Mouse (Mus musculus) MEL (cell line): ENCODE measurements around the gene Lca5. TPM values are rescaled to one million over a fixed set of nuclear protein-coding genes. Genes with fewer than 3 reads are reported as not detected.

Source experiments
- DNase-seq: peaks from one replicate; pipeline ENCODE4 v3.0.0; 2011; ENCODE audit warnings: low read depth, low spot score
- H3K27ac ChIP-seq: 2 replicates; pipeline ENCODE4 v1.5.1; 2012; ENCODE audit warnings: low read depth, mild to moderate bottlenecking, control low read depth, low read length, moderate library complexity; ENCODE audit not compliant: control insufficient read depth
- H3K27me3 ChIP-seq, 2 experiments: fragments of 150-350 bp in 1 of 2; sonication (generic) in 1 of 2; 2 replicates each; pipeline ENCODE4 v1.6.1; 2012; ENCODE audit warnings: low read length in 2 of 2, mild to moderate bottlenecking in 2 of 2, improper control_type of control experiment in 1 of 2, moderate library complexity in 1 of 2; ENCODE audit not compliant: insufficient read depth in 2 of 2, control insufficient read depth in 1 of 2
- H3K36me3 ChIP-seq, 2 experiments: 2 replicates each; pipeline ENCODE4 v1.6.1; 2012 to 2014; ENCODE audit warnings: low read length in 2 of 2, improper control_type of control experiment in 1 of 2, inconsistent platforms in 1 of 2, mild to moderate bottlenecking in 1 of 2; ENCODE audit not compliant: insufficient read depth in 2 of 2, control insufficient read depth in 1 of 2
- H3K4me1 ChIP-seq, 2 experiments: fragments of 150-350 bp in 1 of 2; sonication (generic) in 1 of 2; 2 replicates each; pipeline ENCODE4 v1.6.1; 2012; ENCODE audit warnings: low read length in 2 of 2, improper control_type of control experiment in 1 of 2, mild to moderate bottlenecking in 1 of 2; ENCODE audit not compliant: insufficient read depth in 2 of 2, control insufficient read depth in 1 of 2
- H3K4me3 ChIP-seq, 2 experiments: fragments of 150-350 bp in 1 of 2; sonication (generic) in 1 of 2; 2 replicates each; pipeline ENCODE4 v1.5.1; 2012; ENCODE audit warnings: low read depth in 2 of 2, low read length in 2 of 2, mild to moderate bottlenecking in 2 of 2, moderate library complexity in 2 of 2, control low read depth in 1 of 2, improper control_type of control experiment in 1 of 2; ENCODE audit not compliant: control insufficient read depth in 1 of 2, insufficient read depth in 1 of 2
- H3K79me2 ChIP-seq: 2 replicates; pipeline ENCODE4 v1.6.1; 2012; ENCODE audit warnings: mild to moderate bottlenecking, low read length, moderate library complexity; ENCODE audit not compliant: control insufficient read depth, poor library complexity, insufficient read depth
- H3K9ac ChIP-seq: 2 replicates; pipeline ENCODE4 v1.6.1; 2012; ENCODE audit warnings: low read depth, mild to moderate bottlenecking, control low read depth, low read length, moderate library complexity; ENCODE audit not compliant: control insufficient read depth, poor library complexity, severe bottlenecking
- H3K9me3 ChIP-seq: fragments of 150-350 bp; sonication (generic); replicated peaks from 2 replicates; pipeline ENCODE4 v1.6.1; 2012; ENCODE audit warnings: mild to moderate bottlenecking, low read length, improper control_type of control experiment, moderate library complexity; ENCODE audit not compliant: insufficient read depth
- CHD1 ChIP-seq: IDR thresholded peaks from 2 replicates; pipeline ENCODE4 v1.6.1; 2012; ENCODE audit warnings: low read depth, mild to moderate bottlenecking, inconsistent platforms, low read length, improper control_type of control experiment
- CTCF ChIP-seq, 3 experiments: IDR thresholded peaks in 2 of 3; conservative IDR thresholded peaks in 1 of 3; 2 replicates each; pipeline ENCODE4 v1.5.1; 2011 to 2012; ENCODE audit warnings: low read length in 3 of 3, low read depth in 2 of 3, mild to moderate bottlenecking in 2 of 3, improper control_type of control experiment in 1 of 3, inconsistent platforms in 1 of 3, mixed read lengths in 1 of 3, moderate library complexity in 1 of 3; ENCODE audit not compliant: control insufficient read depth in 1 of 3, insufficient read depth in 1 of 3, poor library complexity in 1 of 3, severe bottlenecking in 1 of 3
- E2F4 ChIP-seq: IDR thresholded peaks from 2 replicates; pipeline ENCODE4 v1.6.1; 2011; ENCODE audit warnings: low read depth, low read length, improper control_type of control experiment, borderline replicate concordance
- ELF1 ChIP-seq: IDR thresholded peaks from 2 replicates; pipeline ENCODE4 v1.6.1; 2014; ENCODE audit warnings: low read depth, mild to moderate bottlenecking, inconsistent platforms, low read length, improper control_type of control experiment, moderate library complexity
- EP300 ChIP-seq, 2 experiments: IDR thresholded peaks; 2 replicates each; pipeline ENCODE4 v1.6.1; 2011; ENCODE audit warnings: improper control_type of control experiment in 2 of 2, low read length in 2 of 2, low read depth in 1 of 2, mild to moderate bottlenecking in 1 of 2
- GATA1 ChIP-seq: IDR thresholded peaks from 2 replicates; pipeline ENCODE4 v1.6.1; 2011; ENCODE audit warnings: low read depth, low read length, improper control_type of control experiment
- MAFK ChIP-seq: IDR thresholded peaks from 2 replicates; pipeline ENCODE4 v1.6.1; 2011; ENCODE audit warnings: low read depth, mild to moderate bottlenecking, low read length, improper control_type of control experiment, borderline replicate concordance
- MAX ChIP-seq: IDR thresholded peaks from 2 replicates; pipeline ENCODE4 v1.6.1; 2011; ENCODE audit warnings: low read length, improper control_type of control experiment
- MAZ ChIP-seq: IDR thresholded peaks from 2 replicates; pipeline ENCODE4 v1.6.1; 2012; ENCODE audit warnings: low read depth, mild to moderate bottlenecking, inconsistent platforms, low read length, improper control_type of control experiment
- MXI1 ChIP-seq: IDR thresholded peaks from 2 replicates; pipeline ENCODE4 v1.6.1; 2011; ENCODE audit warnings: mild to moderate bottlenecking, low read depth, low read length, improper control_type of control experiment
- MYB ChIP-seq: IDR thresholded peaks from 2 replicates; pipeline ENCODE4 v1.6.1; 2011; ENCODE audit warnings: mild to moderate bottlenecking, low read depth, low read length, improper control_type of control experiment
- MYC ChIP-seq: IDR thresholded peaks from 2 replicates; pipeline ENCODE4 v1.6.1; 2011; ENCODE audit warnings: low read depth, mild to moderate bottlenecking, low read length, improper control_type of control experiment, moderate library complexity
- NELFE ChIP-seq: IDR thresholded peaks from 2 replicates; pipeline ENCODE4 v1.6.1; 2011; ENCODE audit warnings: low read depth, low read length, improper control_type of control experiment
- NRF1 ChIP-seq: IDR thresholded peaks from 2 replicates; pipeline ENCODE4 v1.6.1; 2014; ENCODE audit warnings: low read depth, mild to moderate bottlenecking, inconsistent platforms, low read length, improper control_type of control experiment, moderate library complexity; ENCODE audit not compliant: poor library complexity, insufficient read depth, severe bottlenecking
- POLR2A ChIP-seq, 2 experiments: IDR thresholded peaks; 2 replicates each; pipeline ENCODE4 v1.6.1; 2011 to 2012; ENCODE audit warnings: low read length in 2 of 2, mild to moderate bottlenecking in 2 of 2, control low read depth in 1 of 2, improper control_type of control experiment in 1 of 2, low read depth in 1 of 2, moderate library complexity in 1 of 2; ENCODE audit not compliant: control insufficient read depth in 1 of 2, insufficient read depth in 1 of 2, poor library complexity in 1 of 2
- POLR2AphosphoS5 ChIP-seq: IDR thresholded peaks from 2 replicates; pipeline ENCODE4 v1.6.1; 2012; ENCODE audit warnings: low read depth, borderline replicate concordance, mild to moderate bottlenecking, inconsistent platforms, low read length, moderate library complexity, mixed read lengths
- TAL1 ChIP-seq: IDR thresholded peaks from 2 replicates; pipeline ENCODE4 v1.6.1; 2012; ENCODE audit warnings: mild to moderate bottlenecking, inconsistent platforms, low read length, moderate library complexity, mixed read lengths
- TBP ChIP-seq: IDR thresholded peaks from 2 replicates; pipeline ENCODE4 v1.8.0; 2011; ENCODE audit warnings: low read depth, low read length, improper control_type of control experiment
- TCF12 ChIP-seq: IDR thresholded peaks from 2 replicates; pipeline ENCODE4 v1.6.1; 2014; ENCODE audit warnings: low read depth, mild to moderate bottlenecking, inconsistent platforms, low read length, improper control_type of control experiment, moderate library complexity
- USF1 ChIP-seq: IDR thresholded peaks from 2 replicates; pipeline ENCODE4 v1.6.1; 2014; ENCODE audit warnings: low read depth, mild to moderate bottlenecking, inconsistent platforms, low read length, improper control_type of control experiment, moderate library complexity
- USF2 ChIP-seq, 2 experiments: IDR thresholded peaks; 2 replicates each; pipeline ENCODE4 v1.6.1; 2011 to 2012; ENCODE audit warnings: improper control_type of control experiment in 2 of 2, low read length in 2 of 2, borderline replicate concordance in 1 of 2, inconsistent platforms in 1 of 2, low read depth in 1 of 2, mild to moderate bottlenecking in 1 of 2; ENCODE audit not compliant: insufficient read depth in 1 of 2
- ZNF384 ChIP-seq: IDR thresholded peaks from 2 replicates; pipeline ENCODE4 v1.6.1; 2012; ENCODE audit warnings: low read depth, mild to moderate bottlenecking, inconsistent platforms, low read length, improper control_type of control experiment
- polyA plus RNA-seq, 2 experiments: library from polyadenylated mRNA; stranded (reverse) in 1 of 2; unstranded in 1 of 2; fragments of >175 nt in 1 of 2; fragments of >200 nt in 1 of 2; gene quantifications; 2 replicates each; pipeline versions ENCODE4 v1.2.1 to v1.2.4; 2012; ENCODE audit warnings: low replicate concordance in 2 of 2, low read depth in 1 of 2; ENCODE audit not compliant: insufficient read length in 2 of 2, insufficient read depth in 1 of 2, missing spikeins in 1 of 2
- total RNA-seq: library from RNA; depleted of rRNA; stranded (reverse); fragments of 300-350 nt; gene quantifications from 2 replicates; pipeline ENCODE4 v1.2.3, GENCODE M21; 2012

Gene Lca5
- total and polyA plus RNA-seq, 3 experiments, result not detected

DNA sequence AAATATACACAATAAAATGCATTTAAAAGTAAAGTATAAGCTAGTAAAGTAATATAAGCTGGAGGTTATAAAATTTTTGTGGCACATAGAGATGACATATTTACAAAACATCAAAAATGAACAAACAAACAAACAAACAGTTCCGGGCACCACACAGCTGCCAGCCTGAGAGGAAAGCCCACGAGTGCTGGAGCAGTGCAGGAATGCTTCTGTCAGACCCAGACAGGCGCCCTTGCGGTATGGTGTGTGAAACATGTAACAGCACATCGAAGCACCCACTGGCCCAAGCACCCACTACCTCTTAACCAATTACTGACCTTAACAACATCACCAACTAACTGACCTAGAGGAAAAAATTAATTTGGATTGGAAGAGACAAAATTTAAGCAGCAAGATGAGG, 22.0 kb downstream of the Lca5 start:
- Histone ChIP-seq H3K9ac (no peak overlapping the region), H3K27me3 (no peaks in the 10 kb centered on the region), H3K27ac (no peak overlapping the region), H3K36me3 (no peaks in the 10 kb centered on the region), H3K9me3 (no peaks in the 10 kb centered on the region), H3K79me2 (no peaks in the 10 kb centered on the region), H3K4me1 (no peaks in the 10 kb centered on the region), H3K4me3 (no peak overlapping the region)
- no peak for DNase-seq
- TF ChIP-seq CTCF (IDR thresholded peaks at IDR 0.05 in 2 of 3, conservative IDR thresholded peaks at IDR 0.05 in 1 of 3; ENCODE audit: control insufficient read depth in 1 of 3, insufficient read depth in 1 of 3, low read depth in 2 of 3, low read length in 3 of 3, poor library complexity in 1 of 3, severe bottlenecking in 1 of 3), result no peak

DNA sequence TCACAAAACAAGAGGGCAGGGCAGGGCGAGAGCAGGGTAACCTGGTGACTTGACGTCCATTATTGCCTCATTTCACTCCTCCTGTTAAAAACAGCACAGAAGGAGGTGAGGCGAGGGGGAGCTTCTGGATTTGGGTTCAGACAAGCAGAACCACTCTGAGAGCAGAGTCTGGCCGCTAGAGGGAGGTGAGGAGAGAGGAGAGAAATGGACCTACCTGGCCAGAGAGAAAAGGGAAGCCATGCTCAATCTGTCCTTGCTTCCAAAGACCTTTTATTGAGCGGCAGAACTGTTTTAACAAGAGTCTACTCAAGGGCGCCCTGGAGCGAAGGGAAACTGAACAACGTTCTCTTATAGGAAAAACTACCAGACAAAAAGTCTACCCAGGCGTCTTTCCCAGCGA, 27.9 kb downstream of the Lca5 start:
- TF ChIP-seq ZNF384, result no peak
- no peak for TF ChIP-seq E2F4
- no peak for TF ChIP-seq MXI1
- TF ChIP-seq NELFE, result no peak
- TF ChIP-seq MAFK, result no peak
- TF ChIP-seq GATA1, result no peak
- no peak for TF ChIP-seq USF1
- TF ChIP-seq TBP, result no peak
- TF ChIP-seq, all 39 proteins: peak for 0
- Histone ChIP-seq H3K27me3 (no peaks in the 10 kb centered on the region), H3K9ac (no peak overlapping the region), H3K4me1 (no peaks in the 10 kb centered on the region), H3K27ac (no peak overlapping the region), H3K9me3 (no peaks in the 10 kb centered on the region), H3K79me2 (no peaks in the 10 kb centered on the region), H3K36me3 (no peaks in the 10 kb centered on the region), H3K4me3 (no peak overlapping the region)
- no peak for DNase-seq

DNA sequence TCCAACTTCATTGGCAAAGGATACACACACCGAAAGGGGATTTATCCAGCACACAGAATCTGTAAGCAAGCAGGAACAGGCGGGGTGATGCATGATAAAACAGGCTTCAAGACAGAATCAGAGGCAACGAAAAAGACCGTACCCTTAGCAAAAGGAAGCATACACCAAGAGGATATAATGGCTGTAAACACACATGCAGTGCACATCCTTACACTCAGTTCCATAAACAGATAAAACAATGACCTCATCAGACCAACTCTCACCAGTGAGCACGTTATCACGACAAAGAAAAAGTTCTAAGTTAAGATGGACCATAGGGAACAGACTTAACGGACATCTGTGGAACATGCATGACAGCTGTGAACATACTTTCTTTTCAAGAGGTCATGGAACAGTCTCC, 35.8 kb downstream of the Lca5 start:
- Histone ChIP-seq H3K4me3 (no peak overlapping the region), H3K9me3 (no peaks in the 10 kb centered on the region), H3K36me3 (no peaks in the 10 kb centered on the region), H3K27me3 (no peaks in the 10 kb centered on the region; a peak in 1 of 4 replicates), H3K27ac (no peak overlapping the region), H3K79me2 (no peaks in the 10 kb centered on the region), H3K9ac (no peak overlapping the region), H3K4me1 (no peaks in the 10 kb centered on the region)
- TF ChIP-seq TCF12 (no peak), E2F4 (no peak), EP300 (IDR thresholded peaks at IDR 0.05; ENCODE audit: low read depth in 1 of 2, low read length in 2 of 2) (no peak), MAZ (no peak), USF2 (IDR thresholded peaks at IDR 0.05; ENCODE audit: borderline replicate concordance in 1 of 2, insufficient read depth in 1 of 2, low read depth in 1 of 2, low read length in 2 of 2) (no peak), POLR2A (IDR thresholded peaks at IDR 0.05; ENCODE audit: control insufficient read depth in 1 of 2, insufficient read depth in 1 of 2, low read depth in 1 of 2, low read length in 2 of 2, poor library complexity in 1 of 2) (no peak), ELF1 (no peak), CHD1 (no peak), TBP (no peak), MYC (no peak), MYB (no peak), TAL1 (no peak), POLR2AphosphoS5 (no peak), MAX (no peak), NRF1 (no peak)
- DNase-seq, result no peak
